Mouse (Mus musculus): ENCODE measurements around the gene Nfia.

- TF ChIP-seq CTCF (IDR thresholded peaks at IDR 0.05; ENCODE audit: insufficient read depth, low read depth, low read length) (no peak), POLR2A (IDR thresholded peaks at IDR 0.05; ENCODE audit: insufficient read depth, low read depth, low read length) (no peak)
These were observed 22.1 kb upstream of the Nfia start for GRCm38 (mm10) chr4:97750401-97750800.
